Mouse (Mus musculus): Measurements from ENCODE around the gene Jagn1. TPM values are rescaled to one million over a fixed set of nuclear protein-coding genes. Genes with fewer than 3 reads are reported as not detected.
A peak's percentile ranks its signal among the peaks of the same experiment; 100 is the strongest.

Gene Jagn1
- polyA plus RNA-seq, 1 experiment: 48.0 TPM

- Histone ChIP-seq H3K4me1 (ENCODE audit: control insufficient read depth, insufficient read depth, low read length) (no peaks in the 10 kb centered on the region), H3K4me3 (replicated peaks; ENCODE audit: extremely low read depth, low read depth, low read length) (no peak overlapping the region)
- no peak for TF ChIP-seq POLR2A (IDR thresholded peaks at IDR 0.05; ENCODE audit: borderline replicate concordance, extremely low read depth, low read depth, low read length)
- no peak for TF ChIP-seq CTCF (IDR thresholded peaks at IDR 0.05; ENCODE audit: insufficient read depth, low read length)
- 54% methylated on average over 1 of the region's 1 CpGs for WGBS
- no peak for DNase-seq
These were observed 32.4 kb upstream of the Jagn1 start for GRCm38 (mm10) chr6:113410001-113410400.

- DNase-seq: no peak
- H3K4me1 ChIP-seq (ENCODE audit: control insufficient read depth, insufficient read depth, low read length): peaks cover 6% of the 10 kb centered on the region
- H3K4me3 ChIP-seq (replicated peaks; ENCODE audit: extremely low read depth, low read depth, low read length): no peak overlapping the region
- 68% methylated on average over 5 of the region's 5 CpGs for WGBS
- TF ChIP-seq POLR2A (IDR thresholded peaks at IDR 0.05; ENCODE audit: borderline replicate concordance, extremely low read depth, low read depth, low read length) (no peak), CTCF (IDR thresholded peaks at IDR 0.05; ENCODE audit: insufficient read depth, low read length) (no peak)
These were observed 26.0 kb upstream of the Jagn1 start for GRCm38 (mm10) chr6:113416416-113416815.

- 10% methylated on average over 16 of the region's 16 CpGs for WGBS
- H3K4me1 ChIP-seq (ENCODE audit: control insufficient read depth, insufficient read depth, low read length): peaks cover 6% of the 10 kb centered on the region
- peak overlapping the region; percentile 93 for H3K4me3 ChIP-seq (replicated peaks; ENCODE audit: extremely low read depth, low read depth, low read length)
- DNase-seq: no peak
- TF ChIP-seq CTCF (IDR thresholded peaks at IDR 0.05; ENCODE audit: insufficient read depth, low read length) (no peak), POLR2A (IDR thresholded peaks at IDR 0.05; ENCODE audit: borderline replicate concordance, extremely low read depth, low read depth, low read length) (no peak)
These were observed 23.7 kb upstream of the Jagn1 start for GRCm38 (mm10) chr6:113418441-113419198.

GRCm38 (mm10) chr6:113419199-113419587 is 23.2 kb upstream of the Jagn1 start, which contains the start of gene Rpusd3:
Rpusd3 (minus strand) TSS chr6:113419340.
- Histone ChIP-seq H3K4me1 (ENCODE audit: control insufficient read depth, insufficient read depth, low read length) (peaks cover 6% of the 10 kb centered on the region), H3K4me3 (replicated peaks; ENCODE audit: extremely low read depth, low read depth, low read length) (peak within 1 kb of the TSS; percentile 93)
- DNase-seq: peak; percentile 100
- no peak for TF ChIP-seq CTCF (IDR thresholded peaks at IDR 0.05; ENCODE audit: insufficient read depth, low read length)
- peak; percentile 90; the same call in 1 of the 2 replicates for TF ChIP-seq POLR2A (IDR thresholded peaks at IDR 0.05; ENCODE audit: borderline replicate concordance, extremely low read depth, low read depth, low read length)
- WGBS: under 1% methylated on average over 25 of the region's 25 CpGs

- 44% methylated on average over 4 of the region's 4 CpGs for WGBS
- no peak for TF ChIP-seq POLR2A (IDR thresholded peaks at IDR 0.05; ENCODE audit: borderline replicate concordance, extremely low read depth, low read depth, low read length)
- no peak for TF ChIP-seq CTCF (IDR thresholded peaks at IDR 0.05; ENCODE audit: insufficient read depth, low read length)
- no peak for DNase-seq
- no peak overlapping the region for H3K4me3 ChIP-seq (replicated peaks; ENCODE audit: extremely low read depth, low read depth, low read length)
- peaks cover 6% of the 10 kb centered on the region for H3K4me1 ChIP-seq (ENCODE audit: control insufficient read depth, insufficient read depth, low read length)
These were observed 19.4 kb upstream of the Jagn1 start for GRCm38 (mm10) chr6:113423000-113423399.

- no peak for TF ChIP-seq POLR2A (IDR thresholded peaks at IDR 0.05; ENCODE audit: borderline replicate concordance, extremely low read depth, low read depth, low read length)
- no peak for TF ChIP-seq CTCF (IDR thresholded peaks at IDR 0.05; ENCODE audit: insufficient read depth, low read length)
- Histone ChIP-seq H3K4me3 (replicated peaks; ENCODE audit: extremely low read depth, low read depth, low read length) (no peak overlapping the region), H3K4me1 (ENCODE audit: control insufficient read depth, insufficient read depth, low read length) (peaks cover 3% of the 10 kb centered on the region; the same call in 1 of the 2 replicates)
- WGBS: 85% methylated on average over 7 of the region's 7 CpGs
- DNase-seq: no peak
These were observed 18.2 kb upstream of the Jagn1 start for GRCm38 (mm10) chr6:113424187-113424586.

- whole genome bisulfite sequencing: 87% methylated on average over 4 of the region's 4 CpGs
- Histone ChIP-seq H3K4me1 (ENCODE audit: control insufficient read depth, insufficient read depth, low read length) (no peaks in the 10 kb centered on the region), H3K4me3 (replicated peaks; ENCODE audit: extremely low read depth, low read depth, low read length) (no peak overlapping the region)
- DNase-seq: no peak
- TF ChIP-seq POLR2A (IDR thresholded peaks at IDR 0.05; ENCODE audit: borderline replicate concordance, extremely low read depth, low read depth, low read length) (no peak), CTCF (IDR thresholded peaks at IDR 0.05; ENCODE audit: insufficient read depth, low read length) (no peak)
These were observed 15.7 kb upstream of the Jagn1 start for GRCm38 (mm10) chr6:113426696-113427095.

- TF ChIP-seq POLR2A (IDR thresholded peaks at IDR 0.05; ENCODE audit: borderline replicate concordance, extremely low read depth, low read depth, low read length) (no peak), CTCF (IDR thresholded peaks at IDR 0.05; ENCODE audit: insufficient read depth, low read length) (peak; percentile 54)
- WGBS: 52% methylated on average over 3 of the region's 3 CpGs
- Histone ChIP-seq H3K4me3 (replicated peaks; ENCODE audit: extremely low read depth, low read depth, low read length) (no peak overlapping the region), H3K4me1 (ENCODE audit: control insufficient read depth, insufficient read depth, low read length) (no peaks in the 10 kb centered on the region)
- no peak for DNase-seq
These were observed 15.0 kb upstream of the Jagn1 start for GRCm38 (mm10) chr6:113427397-113427796.

- H3K4me1 ChIP-seq (ENCODE audit: control insufficient read depth, insufficient read depth, low read length): no peaks in the 10 kb centered on the region
- 84% methylated on average over 16 of the region's 16 CpGs for WGBS
- no peak for TF ChIP-seq POLR2A (IDR thresholded peaks at IDR 0.05; ENCODE audit: borderline replicate concordance, extremely low read depth, low read depth, low read length)
- no peak for TF ChIP-seq CTCF (IDR thresholded peaks at IDR 0.05; ENCODE audit: insufficient read depth, low read length)
- DNase-seq: no peak
- no peak overlapping the region for H3K4me3 ChIP-seq (replicated peaks; ENCODE audit: extremely low read depth, low read depth, low read length)
These were observed 14.4 kb upstream of the Jagn1 start for GRCm38 (mm10) chr6:113428006-113428405.

- TF ChIP-seq CTCF (IDR thresholded peaks at IDR 0.05; ENCODE audit: insufficient read depth, low read length): no peak
- TF ChIP-seq POLR2A (IDR thresholded peaks at IDR 0.05; ENCODE audit: borderline replicate concordance, extremely low read depth, low read depth, low read length): no peak
- no peak overlapping the region for H3K4me3 ChIP-seq (replicated peaks; ENCODE audit: extremely low read depth, low read depth, low read length)
- no peak for DNase-seq
- no peaks in the 10 kb centered on the region for H3K4me1 ChIP-seq (ENCODE audit: control insufficient read depth, insufficient read depth, low read length)
- 58% methylated on average over 3 of the region's 3 CpGs for WGBS
These were observed 12.4 kb upstream of the Jagn1 start for GRCm38 (mm10) chr6:113429965-113430364.
